Mouse (Mus musculus) testis, adult 2 months (tissue): ENCODE measurements around the gene Rsl24d1.

Experiments
- CTCF ChIP-seq: fragments of 200-500 bp; IDR thresholded peaks from 2 replicates; pipeline ENCODE4 v1.5.1; 2012; ENCODE audit warnings: low read depth, mild to moderate bottlenecking, inconsistent platforms, low read length, moderate library complexity; ENCODE audit not compliant: control insufficient read depth, insufficient read depth, insufficient replicate concordance
- POLR2A ChIP-seq: fragments of 200-500 bp; IDR thresholded peaks from 2 replicates; pipeline ENCODE4 v1.6.1; 2012; ENCODE audit warnings: low read depth, mild to moderate bottlenecking, inconsistent platforms, low read length, moderate library complexity; ENCODE audit not compliant: control insufficient read depth

DNA sequence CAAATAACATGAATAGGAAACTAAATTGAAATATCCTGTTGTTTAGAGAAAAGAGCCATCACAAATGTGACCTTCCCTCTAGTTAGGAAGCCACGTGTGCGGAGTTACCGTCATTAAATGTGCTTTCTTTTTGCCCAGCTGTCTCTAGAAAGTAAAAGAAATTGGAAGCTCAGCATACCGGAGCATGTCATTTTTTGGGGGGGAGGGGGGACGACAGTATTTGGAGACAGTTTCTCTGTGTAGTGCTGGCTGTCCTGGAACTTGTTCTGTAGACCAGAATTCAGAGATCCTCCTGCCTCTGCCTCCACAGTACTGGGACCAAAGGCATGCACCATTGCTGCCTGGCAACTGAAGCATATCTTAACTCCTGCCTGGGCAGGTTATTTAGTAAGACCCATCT is 11.7 kb upstream of the Rsl24d1 start, which contains the start of gene Khdc3:
- no peak for TF ChIP-seq POLR2A
- TF ChIP-seq CTCF = no peak
